Mouse (Mus musculus) kidney, adult 2 months (tissue): ENCODE measurements at regions not wholly inside any gene's neighbourhood (a gene's known extent, or its start where the extent isn't known, plus 50 kb on each side); places are given as distances from the start of the nearest gene placed in this dataset.

Experiments used
- CTCF ChIP-seq: fragments of 200-500 bp; conservative IDR thresholded peaks from 2 replicates; pipeline ENCODE4 v1.5.1; 2011; ENCODE audit warnings: low read depth, mild to moderate bottlenecking, control low read depth, low read length, moderate library complexity, mixed read lengths; ENCODE audit not compliant: insufficient read depth, insufficient read length
- POLR2A ChIP-seq: fragments of 200-500 bp; IDR thresholded peaks from one replicate; pipeline ENCODE4 v1.6.1; 2011; ENCODE audit warnings: low read depth, low read length, control low read depth

- TF ChIP-seq CTCF = no peak
- no peak for TF ChIP-seq POLR2A
Measured at GRCm38 (mm10) chr8:113985948-113986347, 137.4 kb upstream of the Adamts18 start.
